Mouse (Mus musculus) liver, embryonic 12.5 days (tissue): ENCODE results near the gene Myh11. TPM values are rescaled to one million over a fixed set of nuclear protein-coding genes. Genes with fewer than 3 reads are reported as not detected.

ENCODE experiments used
- ATAC-seq: fragments of 200-750 bp; cut with Nextera tagmentation; 2 replicates; pipeline ENCODE4 v1.8.0; 2017; ENCODE audit warnings: moderate number of reproducible peaks, mild to moderate bottlenecking, moderate library complexity
- H3K27ac ChIP-seq: fragments of 300-500 bp; sonication (generic); 2 replicates; pipeline ENCODE4 v1.5.1; 2016; ENCODE audit warnings: mild to moderate bottlenecking
- H3K27me3 ChIP-seq: fragments of 300-500 bp; sonication (generic); replicated peaks from 2 replicates; pipeline ENCODE4 v1.6.1; 2016; ENCODE audit warnings: mild to moderate bottlenecking, moderate library complexity
- H3K36me3 ChIP-seq: fragments of 300-500 bp; sonication (generic); 2 replicates; pipeline ENCODE4 v1.6.1; 2016; ENCODE audit warnings: mild to moderate bottlenecking, moderate library complexity
- H3K4me1 ChIP-seq: fragments of 300-500 bp; sonication (generic); 2 replicates; pipeline ENCODE4 v1.6.1; 2016
- H3K4me2 ChIP-seq: fragments of 300-500 bp; sonication (generic); 2 replicates; pipeline ENCODE4 v1.6.1; 2016; ENCODE audit warnings: mild to moderate bottlenecking, moderate library complexity
- H3K4me3 ChIP-seq: fragments of 300-500 bp; sonication (generic); 2 replicates; pipeline ENCODE4 v1.5.1; 2016; ENCODE audit warnings: mild to moderate bottlenecking, moderate library complexity
- H3K9ac ChIP-seq: fragments of 300-500 bp; sonication (generic); 2 replicates; pipeline ENCODE4 v1.6.1; 2016; ENCODE audit warnings: mild to moderate bottlenecking, moderate library complexity
- H3K9me3 ChIP-seq: fragments of 300-500 bp; sonication (generic); replicated peaks from 2 replicates; pipeline ENCODE4 v1.6.1; 2016; ENCODE audit warnings: mild to moderate bottlenecking, moderate library complexity
- WGBS: fragments of 180-500 bp; shearing (Covaris S2); methylation state at CpG from one replicate; pipeline ENCODE4 v1.1.7; 2016; ENCODE audit not compliant: insufficient replicate concordance; 5-methylcytosine and 5-hydroxymethylcytosine counted together
- polyA plus RNA-seq: library from polyadenylated mRNA; unstranded; fragments of >200 nt; fragmentation: Nextera tagmentation; extraction: Ambion mirVana; gene quantifications from 2 replicates; pipeline ENCODE4 v1.2.1, GENCODE M21; 2016

Myh11 gene
- polyA plus RNA-seq, 1 experiment from 2014 or later = 0.69 TPM

- 0 out of 2 replicates have a peak, but pooled peaks cover 4% of the 10 kb centered on the region for H3K4me1 ChIP-seq
- ATAC-seq = no peak
- no peak overlapping the region for H3K9ac ChIP-seq
- H3K27ac ChIP-seq = no peak overlapping the region
- 39% methylated on average over 2 of the region's 2 CpGs for WGBS
- H3K4me2 ChIP-seq = no peak overlapping the region
- H3K9me3 ChIP-seq = no peaks in the 10 kb centered on the region
- H3K4me3 ChIP-seq = no peak overlapping the region
- no peaks in the 10 kb centered on the region for H3K36me3 ChIP-seq
- H3K27me3 ChIP-seq = no peaks in the 10 kb centered on the region
These were observed 26.7 kb downstream of the Myh11 start for GRCm38 (mm10) chr16:14264504-14264903.

DNA sequence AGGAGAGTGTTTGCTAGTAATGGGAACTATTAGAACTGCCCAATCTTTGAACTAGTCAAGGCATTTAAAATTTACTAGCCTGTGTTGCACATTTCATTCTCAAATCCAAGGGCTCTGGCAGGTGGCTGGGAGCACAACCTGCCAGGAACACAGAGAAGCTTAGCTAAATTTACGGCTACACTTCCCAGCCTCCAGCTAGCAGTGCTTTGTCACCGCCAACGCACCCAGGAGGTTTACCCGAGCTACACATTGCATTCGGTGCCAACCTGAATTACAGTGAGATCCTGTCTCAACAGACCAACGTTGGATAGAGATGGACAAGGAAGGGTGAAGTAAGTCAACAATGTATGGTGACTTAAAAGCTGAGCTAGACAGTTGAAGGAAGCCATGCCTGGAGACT lies 27.9 kb downstream of the Myh11 start:
- Histone ChIP-seq H3K9ac (no peak overlapping the region), H3K27ac (no peak overlapping the region), H3K27me3 (no peaks in the 10 kb centered on the region), H3K4me1 (0 out of 2 replicates have a peak, but pooled peaks cover 4% of the 10 kb centered on the region), H3K36me3 (no peaks in the 10 kb centered on the region), H3K4me3 (no peak overlapping the region), H3K4me2 (no peak overlapping the region), H3K9me3 (no peaks in the 10 kb centered on the region)
- WGBS = 84% methylated on average over 6 of the region's 6 CpGs
- ATAC-seq = no peak

- Histone ChIP-seq H3K27ac (no peak overlapping the region), H3K36me3 (no peaks in the 10 kb centered on the region), H3K27me3 (no peaks in the 10 kb centered on the region), H3K4me1 (0 out of 2 replicates have a peak, but pooled peaks cover 4% of the 10 kb centered on the region), H3K4me3 (no peak overlapping the region), H3K4me2 (no peak overlapping the region), H3K9me3 (no peaks in the 10 kb centered on the region), H3K9ac (no peak overlapping the region)
- 77% methylated on average over 1 of the region's 1 CpGs for WGBS
- ATAC-seq = no peak
These were observed 28.8 kb downstream of the Myh11 start for GRCm38 (mm10) chr16:14262410-14262809.

GRCm38 (mm10) chr16:14258856-14259255 lies 32.3 kb downstream of the Myh11 start:
- Histone ChIP-seq H3K4me2 (no peak overlapping the region), H3K27ac (no peak overlapping the region), H3K4me3 (no peak overlapping the region), H3K4me1 (no peaks in the 10 kb centered on the region), H3K36me3 (no peaks in the 10 kb centered on the region), H3K9ac (no peak overlapping the region), H3K9me3 (no peaks in the 10 kb centered on the region), H3K27me3 (no peaks in the 10 kb centered on the region)
- 46% methylated on average over 2 of the region's 2 CpGs for WGBS
- no peak for ATAC-seq

DNA sequence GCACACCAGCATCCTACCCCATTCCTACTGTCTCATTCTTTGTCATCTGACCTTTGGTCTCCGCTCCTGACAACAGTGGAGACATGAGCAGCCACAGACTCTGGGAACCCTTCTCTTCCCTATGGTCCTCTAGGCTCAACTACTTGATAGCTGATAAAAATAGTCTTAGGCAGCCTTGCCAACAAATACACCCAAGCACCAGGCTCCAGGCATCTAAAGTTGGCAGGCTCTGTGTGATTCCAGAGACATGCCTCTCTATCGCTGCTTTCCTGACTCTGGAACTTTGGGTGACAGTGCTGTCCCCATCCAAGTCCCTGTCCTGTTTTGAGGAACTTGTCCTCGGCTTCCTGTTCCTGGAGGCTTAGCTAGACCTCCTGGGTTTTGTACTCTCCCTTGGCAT lies 37.6 kb downstream of the Myh11 start:
- H3K4me3 ChIP-seq = no peak overlapping the region
- H3K27me3 ChIP-seq = no peaks in the 10 kb centered on the region
- no peak overlapping the region for H3K4me2 ChIP-seq
- no peaks in the 10 kb centered on the region for H3K36me3 ChIP-seq
- WGBS = 61% methylated on average over 3 of the region's 3 CpGs
- H3K9me3 ChIP-seq = no peaks in the 10 kb centered on the region
- H3K9ac ChIP-seq = no peak overlapping the region
- H3K27ac ChIP-seq = no peak overlapping the region
- no peaks in the 10 kb centered on the region for H3K4me1 ChIP-seq
- ATAC-seq = no peak

- no peak overlapping the region for H3K9ac ChIP-seq
- 63% methylated on average over 4 of the region's 4 CpGs for WGBS
- H3K4me3 ChIP-seq = no peak overlapping the region
- no peaks in the 10 kb centered on the region for H3K4me1 ChIP-seq
- no peaks in the 10 kb centered on the region for H3K27me3 ChIP-seq
- H3K4me2 ChIP-seq = no peak overlapping the region
- no peak for ATAC-seq
- no peaks in the 10 kb centered on the region for H3K9me3 ChIP-seq
- no peaks in the 10 kb centered on the region for H3K36me3 ChIP-seq
- no peak overlapping the region for H3K27ac ChIP-seq
These were observed 38.3 kb downstream of the Myh11 start for GRCm38 (mm10) chr16:14252877-14253276.

DNA sequence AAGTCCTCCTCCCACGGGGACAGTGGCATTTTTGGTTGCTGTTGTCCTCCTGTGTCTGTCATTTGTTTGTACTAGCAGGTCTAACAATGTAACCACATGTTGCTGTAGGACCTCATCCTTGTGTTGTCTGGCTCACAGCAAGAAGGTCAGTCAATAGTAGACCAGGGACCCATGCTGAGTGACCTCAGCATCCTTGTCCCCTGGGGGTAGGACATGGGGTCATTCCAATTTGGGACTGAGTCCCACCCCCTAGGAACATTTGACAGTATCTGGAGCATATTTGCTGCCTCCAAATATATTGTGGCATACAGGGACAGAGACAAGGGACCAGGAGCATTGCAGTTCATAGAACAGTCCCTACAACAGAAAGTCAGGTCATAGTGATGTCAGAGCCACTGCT lies 41.3 kb downstream of the Myh11 start:
- no peaks in the 10 kb centered on the region for H3K4me1 ChIP-seq
- H3K27ac ChIP-seq = no peak overlapping the region
- 48% methylated on average over 1 of the region's 1 CpGs for WGBS
- no peaks in the 10 kb centered on the region for H3K27me3 ChIP-seq
- no peaks in the 10 kb centered on the region for H3K36me3 ChIP-seq
- no peak overlapping the region for H3K9ac ChIP-seq
- no peaks in the 10 kb centered on the region for H3K9me3 ChIP-seq
- ATAC-seq = no peak
- H3K4me3 ChIP-seq = no peak overlapping the region
- H3K4me2 ChIP-seq = no peak overlapping the region

GRCm38 (mm10) chr16:14242553-14242952 lies 48.6 kb downstream of the Myh11 start:
- Histone ChIP-seq H3K36me3 (no peaks in the 10 kb centered on the region), H3K9me3 (no peaks in the 10 kb centered on the region), H3K9ac (no peak overlapping the region), H3K27ac (no peak overlapping the region), H3K4me3 (no peak overlapping the region), H3K27me3 (no peaks in the 10 kb centered on the region), H3K4me1 (0 out of 2 replicates have a peak, but pooled peaks cover 4% of the 10 kb centered on the region), H3K4me2 (no peak overlapping the region)
- WGBS = 21% methylated on average over 2 of the region's 2 CpGs
- ATAC-seq = no peak

DNA sequence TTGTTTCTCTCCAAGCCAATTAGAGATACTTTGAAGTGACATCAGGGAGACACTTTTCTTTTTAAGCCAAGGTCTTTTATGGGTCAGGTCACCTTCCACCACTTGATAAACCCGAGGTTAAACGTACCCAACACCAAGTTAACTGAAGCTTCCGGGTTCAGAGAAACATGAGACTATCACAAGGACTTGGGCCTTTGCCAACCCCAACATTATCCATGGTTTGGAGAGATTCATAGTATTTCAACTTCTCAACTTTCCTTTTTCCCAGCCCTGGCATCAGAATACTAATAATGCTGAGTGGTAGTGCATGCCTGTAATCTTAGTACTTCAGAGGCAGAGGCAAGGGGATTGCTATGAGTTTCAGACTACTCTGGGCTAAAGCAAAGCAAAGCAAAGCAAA lies 49.1 kb downstream of the Myh11 start:
- Histone ChIP-seq H3K9me3 (no peaks in the 10 kb centered on the region), H3K4me1 (0 out of 2 replicates have a peak, but pooled peaks cover 4% of the 10 kb centered on the region), H3K4me2 (no peak overlapping the region), H3K27me3 (no peaks in the 10 kb centered on the region), H3K9ac (no peak overlapping the region), H3K27ac (no peak overlapping the region), H3K36me3 (no peaks in the 10 kb centered on the region), H3K4me3 (no peak overlapping the region)
- 58% methylated on average over 3 of the region's 3 CpGs for WGBS
- no peak for ATAC-seq

DNA sequence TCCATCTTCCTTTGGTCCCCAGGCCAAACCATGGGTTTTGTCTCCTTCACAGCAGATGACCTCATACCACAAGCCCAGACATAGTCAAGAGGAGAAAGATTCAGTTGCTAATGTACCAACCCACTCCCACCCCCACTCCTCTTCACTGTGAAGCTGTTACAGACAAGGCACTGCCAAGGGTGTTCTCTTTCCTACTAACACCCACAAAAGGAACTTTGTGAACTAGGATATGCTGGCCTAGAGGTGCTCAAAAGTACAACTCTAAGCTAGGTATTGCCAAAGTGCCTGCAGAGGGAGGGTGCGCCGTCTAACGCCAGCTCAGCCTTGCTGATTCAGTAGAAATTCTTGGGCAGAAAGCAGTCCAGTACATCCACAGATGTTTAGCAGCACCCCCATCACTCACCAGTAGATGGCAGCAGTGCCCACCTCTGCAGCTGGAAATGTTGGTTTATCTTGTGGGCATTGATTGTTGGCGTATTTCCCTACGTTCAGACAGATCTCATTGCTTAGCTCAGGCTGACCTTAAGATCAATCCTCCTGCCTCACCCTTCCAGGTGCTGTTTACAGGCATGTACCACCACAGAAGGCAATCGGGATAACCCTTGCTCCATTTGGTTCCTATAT lies 54.0 kb downstream of the Myh11 start:
- H3K9ac ChIP-seq = no peak overlapping the region
- no peaks in the 10 kb centered on the region for H3K36me3 ChIP-seq
- peak; percentile 27; the same call in 1 of the 2 replicates for ATAC-seq
- H3K27me3 ChIP-seq = 0 out of 2 replicates have a peak, but pooled peaks cover 2% of the 10 kb centered on the region
- no peak overlapping the region for H3K4me3 ChIP-seq
- no peak overlapping the region for H3K27ac ChIP-seq
- no peaks in the 10 kb centered on the region for H3K4me1 ChIP-seq
- WGBS = 18% methylated on average over 6 of the region's 6 CpGs
- no peaks in the 10 kb centered on the region for H3K9me3 ChIP-seq
- H3K4me2 ChIP-seq = no peak overlapping the region

DNA sequence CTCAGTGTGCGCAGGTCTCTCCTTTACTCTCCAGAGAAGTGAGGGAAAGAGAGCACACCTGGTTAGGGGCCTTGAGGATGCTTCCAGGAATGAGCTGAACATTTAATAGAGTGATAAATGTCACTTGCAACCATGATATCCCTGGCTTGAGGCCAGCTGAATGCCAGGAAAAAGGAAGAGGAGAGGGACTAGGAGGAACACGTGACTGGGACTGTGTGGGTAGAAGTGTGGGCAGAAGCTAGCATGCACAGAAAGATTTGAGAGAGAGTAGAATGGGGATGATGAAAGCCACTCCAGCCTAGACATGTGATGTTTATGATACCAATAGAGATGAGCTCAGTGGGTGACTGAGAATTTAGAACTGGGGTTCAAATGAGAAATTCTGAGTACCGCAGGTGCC lies 76.0 kb downstream of the Myh11 start:
- no peak overlapping the region for H3K9ac ChIP-seq
- H3K4me3 ChIP-seq = no peak overlapping the region
- 0 out of 2 replicates have a peak, but pooled peaks cover 2% of the 10 kb centered on the region for H3K27me3 ChIP-seq
- 77% methylated on average over 3 of the region's 3 CpGs for WGBS
- H3K36me3 ChIP-seq = no peaks in the 10 kb centered on the region
- H3K4me2 ChIP-seq = no peak overlapping the region
- H3K27ac ChIP-seq = no peak overlapping the region
- H3K4me1 ChIP-seq = no peaks in the 10 kb centered on the region
- no peak for ATAC-seq
- no peaks in the 10 kb centered on the region for H3K9me3 ChIP-seq

- H3K4me1 ChIP-seq = no peaks in the 10 kb centered on the region; the same call in 1 of the 2 replicates
- H3K9me3 ChIP-seq = no peaks in the 10 kb centered on the region
- H3K4me3 ChIP-seq = no peak overlapping the region
- H3K9ac ChIP-seq = no peak overlapping the region
- ATAC-seq = no peak
- H3K36me3 ChIP-seq = no peaks in the 10 kb centered on the region
- H3K27me3 ChIP-seq = no peaks in the 10 kb centered on the region
- WGBS = 54% methylated on average over 4 of the region's 4 CpGs
- H3K27ac ChIP-seq = no peak overlapping the region
- no peak overlapping the region for H3K4me2 ChIP-seq
These were observed 92.4 kb downstream of the Myh11 start for GRCm38 (mm10) chr16:14198798-14199197.

DNA sequence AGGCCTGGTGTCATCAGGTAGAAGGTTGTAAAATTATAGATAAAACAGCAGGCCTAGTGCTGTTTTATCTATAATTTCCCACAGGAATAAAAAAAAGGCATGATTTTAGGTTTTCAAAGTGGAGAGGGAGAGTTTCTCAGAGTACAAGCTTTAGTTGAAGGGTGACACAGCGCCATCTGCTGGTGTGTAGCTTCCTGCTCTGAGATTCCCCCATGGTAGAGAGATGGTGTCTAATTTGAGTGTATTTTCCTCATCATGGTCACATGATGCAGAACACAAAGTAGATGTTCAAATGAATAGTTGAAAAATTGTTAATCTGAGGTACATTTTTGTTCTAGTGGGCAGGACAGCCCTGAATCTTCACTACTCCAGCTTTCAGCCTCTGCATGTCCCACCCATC lies 95.7 kb downstream of the Myh11 start:
- ATAC-seq = no peak
- Histone ChIP-seq H3K4me1 (no peaks in the 10 kb centered on the region; the same call in 1 of the 2 replicates), H3K27ac (no peak overlapping the region), H3K4me2 (no peak overlapping the region), H3K4me3 (no peak overlapping the region), H3K27me3 (no peaks in the 10 kb centered on the region), H3K36me3 (peaks cover 29% of the 10 kb centered on the region), H3K9me3 (no peaks in the 10 kb centered on the region), H3K9ac (no peak overlapping the region)
- WGBS = 9% methylated on average over 1 of the region's 1 CpGs
